Mouse (Mus musculus): ENCODE measurements at regions not wholly inside any gene's neighbourhood (a gene's known extent, or its start where the extent isn't known, plus 50 kb on each side); places are given as distances from the start of the nearest gene placed in this dataset.

DNA sequence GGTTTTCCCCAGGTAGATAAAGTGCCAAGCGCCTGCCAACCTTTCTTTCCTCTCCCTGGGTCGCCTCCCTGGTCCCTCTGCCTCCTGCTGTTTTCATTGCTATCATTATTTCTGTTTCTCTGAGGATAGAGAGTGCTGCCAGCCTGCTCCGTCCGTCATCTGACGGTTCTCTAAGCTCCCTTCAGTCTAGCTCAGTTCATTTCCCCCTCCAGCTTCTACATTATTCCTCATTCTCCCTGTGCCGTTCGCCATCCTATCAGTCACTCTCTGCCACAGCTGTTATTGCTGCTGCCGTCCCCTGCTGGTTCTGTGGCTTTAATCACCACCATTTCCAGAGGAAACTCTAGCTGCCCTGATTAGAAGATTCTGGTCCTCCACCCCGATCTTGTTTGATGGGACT is 84.7 kb upstream of the Rfx3 start:
- TF ChIP-seq CTCF (IDR thresholded peaks at IDR 0.05; ENCODE audit: low read depth, low read length): no peak
- TF ChIP-seq POLR2A (IDR thresholded peaks at IDR 0.05; ENCODE audit: extremely low read depth, insufficient read depth, low read length): no peak
